Mouse (Mus musculus) limb, embryonic 14.5 days (tissue): ENCODE results near the gene Il4i1. TPM values are rescaled to one million over a fixed set of nuclear protein-coding genes. Genes with fewer than 3 reads are reported as not detected.

Experiments
- ATAC-seq: fragments of 200-750 bp; cut with Nextera tagmentation; 2 replicates; pipeline ENCODE4 v1.8.0; 2017; ENCODE audit warnings: low read depth, moderate number of reproducible peaks, moderate TSS enrichment; ENCODE audit not compliant: low FRiP score
- DNase-seq: peaks from one replicate; pipeline ENCODE4 v3.0.0-alpha.2; 2015; ENCODE audit warnings: low spot score
- H3K27ac ChIP-seq: fragments of 300-500 bp; sonication (generic); replicated peaks from 2 replicates; pipeline ENCODE4 v1.5.1; 2014; ENCODE audit warnings: low read depth, mild to moderate bottlenecking, low read length, moderate library complexity, mixed read lengths
- H3K27me3 ChIP-seq: fragments of 300-500 bp; sonication (generic); 2 replicates; pipeline ENCODE4 v1.6.1; 2014; ENCODE audit warnings: low read length, mixed read lengths; ENCODE audit not compliant: control insufficient read depth, insufficient read depth
- H3K36me3 ChIP-seq: fragments of 300-500 bp; sonication (generic); 2 replicates; pipeline ENCODE4 v1.6.1; 2014; ENCODE audit warnings: mild to moderate bottlenecking, low read length, moderate library complexity, mixed read lengths; ENCODE audit not compliant: control insufficient read depth, insufficient read depth
- H3K4me1 ChIP-seq: fragments of 300-500 bp; sonication (generic); 2 replicates; pipeline ENCODE4 v1.6.1; 2014; ENCODE audit warnings: antibody characterized with exemption, low read length, mixed read lengths; ENCODE audit not compliant: control insufficient read depth, insufficient read depth
- H3K4me2 ChIP-seq: fragments of 300-500 bp; sonication (generic); replicated peaks from 2 replicates; pipeline ENCODE4 v1.6.1; 2014; ENCODE audit warnings: low read depth, mild to moderate bottlenecking, low read length, moderate library complexity; ENCODE audit not compliant: severe bottlenecking
- H3K4me3 ChIP-seq: fragments of 300-500 bp; sonication (generic); replicated peaks from 2 replicates; pipeline ENCODE4 v1.5.1; 2014; ENCODE audit warnings: low read length
- H3K9ac ChIP-seq: fragments of 300-500 bp; sonication (generic); 2 replicates; pipeline ENCODE4 v1.6.1; 2014; ENCODE audit warnings: mild to moderate bottlenecking, low read depth, low read length, moderate library complexity; ENCODE audit not compliant: severe bottlenecking
- H3K9me3 ChIP-seq: fragments of 300-500 bp; sonication (generic); 2 replicates; pipeline ENCODE4 v1.6.1; 2016; ENCODE audit warnings: low read length; ENCODE audit not compliant: control insufficient read depth
- POLR2A ChIP-seq: fragments of 200-500 bp; IDR thresholded peaks from 2 replicates; pipeline ENCODE4 v1.8.0; 2012; ENCODE audit warnings: inconsistent platforms, mild to moderate bottlenecking, moderate library complexity, borderline replicate concordance; ENCODE audit not compliant: insufficient read depth, insufficient read length; ENCODE audit errors: extremely low read depth
- WGBS: fragments of 180-500 bp; shearing (Covaris S2); extraction: QIAGEN DNeasy Blood & Tissue Kit; methylation state at CpG from one replicate; pipeline ENCODE4 v1.1.7; 2014; 5-methylcytosine and 5-hydroxymethylcytosine counted together
- polyA plus RNA-seq, 2 experiments: library from polyadenylated mRNA; depleted of rRNA in 1 of 2; stranded (reverse) in 1 of 2; unstranded in 1 of 2; fragments of >200 nt; fragmentation: Nextera tagmentation in 1 of 2; extraction: Ambion mirVana in 1 of 2; gene quantifications; 2 replicates each; pipeline versions ENCODE4 v1.2.1 to v1.2.3; 2012 to 2014

Il4i1 gene
- polyA plus RNA-seq, 2 experiments, result 1.0 to 1.6 TPM

DNA sequence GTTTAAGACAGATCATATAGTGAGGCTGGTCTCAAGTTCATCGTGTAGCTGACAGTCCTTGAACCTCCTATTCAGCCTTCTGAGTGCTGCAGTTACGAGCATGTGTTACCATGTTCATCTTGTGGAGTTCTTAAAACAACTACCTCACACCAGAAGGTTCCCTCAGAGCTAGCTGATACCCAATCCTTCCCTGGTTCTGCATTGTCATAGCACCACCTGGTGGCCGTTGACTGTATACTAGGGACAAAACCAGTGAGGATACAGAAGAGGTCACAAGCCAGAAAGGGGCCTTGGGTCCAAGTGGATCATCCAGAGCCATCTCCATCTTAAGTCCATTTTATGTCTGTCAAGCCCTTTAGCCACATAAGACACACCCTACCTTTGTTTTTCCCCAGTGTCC is 8.7 kb downstream of the Il4i1 start:
- H3K4me1 ChIP-seq, result no peaks in the 10 kb centered on the region; the same call in 1 of the 2 replicates
- DNase-seq, result peak; percentile 48
- no peak overlapping the region for H3K4me2 ChIP-seq
- peak; percentile 50; the same call in 1 of the 2 replicates for ATAC-seq
- 21% methylated on average over 3 of the region's 3 CpGs for WGBS
- no peak for TF ChIP-seq POLR2A
- no peaks in the 10 kb centered on the region for H3K9me3 ChIP-seq
- H3K4me3 ChIP-seq, result no peak overlapping the region
- no peak overlapping the region for H3K9ac ChIP-seq
- H3K36me3 ChIP-seq, result peaks cover 22% of the 10 kb centered on the region
- no peak overlapping the region for H3K27ac ChIP-seq
- no peaks in the 10 kb centered on the region for H3K27me3 ChIP-seq

DNA sequence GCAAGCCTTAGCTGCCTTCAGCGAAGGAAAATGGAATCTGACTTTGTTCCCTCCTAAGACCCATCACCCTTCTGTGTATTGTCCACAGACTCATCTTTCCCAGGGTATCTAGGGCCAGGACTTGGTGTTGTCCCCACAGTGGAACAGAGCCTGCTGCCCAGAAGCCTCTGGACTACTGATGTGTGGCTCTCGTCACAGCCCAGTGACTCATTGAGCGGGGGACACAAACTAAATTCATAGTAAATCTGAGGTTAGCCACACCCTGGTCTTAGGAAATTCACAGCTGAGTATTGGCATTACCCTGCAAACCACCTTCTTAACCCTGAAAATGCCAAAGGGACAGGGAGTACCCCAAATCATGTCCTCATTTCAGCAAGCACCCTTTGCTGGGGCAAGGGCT is 10.6 kb downstream of the Il4i1 start:
- TF ChIP-seq POLR2A, result no peak
- no peak for ATAC-seq
- Histone ChIP-seq H3K4me2 (no peak overlapping the region), H3K4me1 (no peaks in the 10 kb centered on the region; the same call in 1 of the 2 replicates), H3K4me3 (no peak overlapping the region), H3K9ac (no peak overlapping the region), H3K27me3 (no peaks in the 10 kb centered on the region), H3K9me3 (no peaks in the 10 kb centered on the region), H3K36me3 (peaks cover 40% of the 10 kb centered on the region), H3K27ac (no peak overlapping the region)
- no peak for DNase-seq
- WGBS, result 89% methylated on average over 3 of the region's 3 CpGs

DNA sequence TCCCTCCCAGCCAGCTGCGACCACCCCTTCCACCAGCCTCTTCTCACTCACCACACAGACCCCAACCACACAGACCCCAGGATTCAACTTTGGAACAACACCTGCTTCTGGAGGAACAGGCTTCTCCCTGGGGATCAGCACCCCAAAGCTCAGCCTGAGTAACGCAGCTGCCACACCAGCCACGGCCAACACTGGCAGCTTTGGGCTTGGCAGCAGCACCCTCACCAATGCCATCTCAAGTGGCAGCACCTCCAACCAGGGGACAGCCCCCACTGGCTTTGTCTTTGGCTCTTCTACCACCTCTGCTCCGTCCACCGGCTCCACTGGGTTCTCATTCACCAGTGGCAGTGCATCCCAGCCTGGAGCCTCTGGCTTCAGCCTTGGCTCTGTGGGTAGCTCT is 12.5 kb downstream of the Il4i1 start:
- no peak overlapping the region for H3K9ac ChIP-seq
- H3K27me3 ChIP-seq, result no peaks in the 10 kb centered on the region
- WGBS, result 85% methylated on average over 5 of the region's 5 CpGs
- ATAC-seq (no peak), DNase-seq (no peak)
- H3K4me1 ChIP-seq, result no peaks in the 10 kb centered on the region; the same call in 1 of the 2 replicates
- H3K4me2 ChIP-seq, result no peak overlapping the region
- H3K27ac ChIP-seq, result no peak overlapping the region
- peaks cover 45% of the 10 kb centered on the region for H3K36me3 ChIP-seq
- TF ChIP-seq POLR2A, result no peak
- no peaks in the 10 kb centered on the region for H3K9me3 ChIP-seq
- no peak overlapping the region for H3K4me3 ChIP-seq

DNA sequence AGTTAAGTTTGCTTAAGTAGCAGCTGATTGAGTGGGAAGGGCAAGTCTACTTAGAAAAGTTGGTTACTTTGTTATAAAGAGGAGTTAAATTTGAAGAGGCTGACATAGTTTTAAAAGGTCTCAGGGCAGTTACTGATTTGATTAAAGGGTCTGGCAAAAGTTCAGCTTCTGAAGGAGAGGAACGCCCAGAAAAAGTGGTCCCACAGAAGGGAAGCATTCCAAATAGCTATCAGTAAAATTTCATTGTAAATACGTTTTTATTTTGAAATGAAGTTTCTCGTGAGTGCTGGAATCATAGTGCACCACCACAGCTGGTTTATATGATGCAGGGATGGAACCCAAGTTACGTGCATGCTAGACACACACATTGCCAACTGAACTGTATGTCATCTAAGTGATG is 16.6 kb downstream of the Il4i1 start:
- no peak overlapping the region for H3K9ac ChIP-seq
- no peaks in the 10 kb centered on the region for H3K27me3 ChIP-seq
- H3K4me3 ChIP-seq, result no peak overlapping the region
- no peaks in the 10 kb centered on the region for H3K9me3 ChIP-seq
- no peak for ATAC-seq
- H3K36me3 ChIP-seq, result peaks cover 48% of the 10 kb centered on the region
- H3K4me2 ChIP-seq, result no peak overlapping the region
- 43% methylated on average over 4 of the region's 4 CpGs for WGBS
- DNase-seq, result peak; percentile 50
- no peak overlapping the region for H3K27ac ChIP-seq
- H3K4me1 ChIP-seq, result no peaks in the 10 kb centered on the region
- TF ChIP-seq POLR2A, result no peak

DNA sequence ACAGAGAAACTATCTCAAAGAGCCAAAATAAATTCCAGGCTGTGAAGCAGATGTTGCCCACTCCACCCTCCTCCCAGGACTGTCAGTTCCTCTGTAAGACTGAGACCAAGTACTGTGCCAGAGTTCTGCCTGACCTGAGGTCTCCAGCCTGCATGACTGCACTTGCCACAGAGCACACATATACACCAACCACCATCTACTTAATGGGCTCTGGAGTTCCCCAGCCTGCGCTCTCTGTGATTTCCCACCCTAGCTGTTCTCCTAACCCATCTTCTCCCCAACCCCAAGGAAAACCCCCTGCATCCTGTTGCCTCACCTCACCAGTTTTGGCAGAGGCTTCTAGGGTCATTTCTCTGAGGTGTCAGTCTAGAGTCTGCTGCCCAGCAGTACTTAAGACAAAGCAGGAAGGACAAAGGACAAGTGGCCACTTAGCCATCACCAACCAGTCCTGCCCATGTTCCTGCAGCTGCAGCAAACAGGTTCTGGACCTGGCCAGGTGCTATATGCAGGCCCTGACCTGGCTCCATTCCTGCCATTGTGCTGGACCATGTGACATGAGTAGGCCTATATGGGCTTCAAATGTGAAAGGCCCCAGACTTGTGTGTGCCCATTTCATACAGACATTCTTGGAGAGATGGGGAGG is 19.3 kb downstream of the Il4i1 start:
- 92% methylated on average over 1 of the region's 1 CpGs for WGBS
- Histone ChIP-seq H3K9ac (no peak overlapping the region), H3K27me3 (peaks cover 19% of the 10 kb centered on the region; the same call in 1 of the 2 replicates), H3K4me3 (no peak overlapping the region), H3K9me3 (no peaks in the 10 kb centered on the region), H3K27ac (no peak overlapping the region), H3K4me1 (peaks cover 7% of the 10 kb centered on the region; the same call in 1 of the 2 replicates), H3K4me2 (no peak overlapping the region), H3K36me3 (peaks cover 25% of the 10 kb centered on the region)
- no peak for TF ChIP-seq POLR2A
- ATAC-seq (no peak), DNase-seq (no peak)
